Mouse (Mus musculus) frontal cortex, postnatal 10 days (tissue): Measurements from ENCODE around the gene Txn2.

Experiments used
- DNase-seq, 2 experiments: peaks; one replicate each; pipeline ENCODE4 v3.0.0; 2022; ENCODE audit warnings: low spot score in 2 of 2, mixed read lengths in 1 of 2

Txn2 gene

DNA sequence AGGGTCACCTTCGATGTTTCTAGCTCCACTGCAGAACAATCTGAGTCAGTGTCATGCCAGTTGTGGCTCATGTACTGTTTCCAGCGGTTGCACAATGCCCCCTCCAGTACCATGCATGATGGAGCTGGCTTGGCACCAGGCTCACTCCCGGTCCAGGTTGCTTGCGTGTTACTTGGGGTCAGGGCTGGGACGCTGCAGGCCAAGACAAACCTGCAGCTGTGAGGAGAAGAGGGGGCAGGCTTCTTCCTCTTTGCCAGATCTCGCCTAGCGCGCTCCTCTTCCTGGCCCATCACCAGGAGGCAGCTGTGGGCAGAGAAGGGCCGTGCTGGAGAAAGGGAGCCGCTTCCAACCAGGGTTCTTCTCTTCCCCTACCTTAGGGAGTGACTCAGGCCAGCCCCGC lies 5.5 kb upstream of the Txn2 start:
- DNase-seq, result no peak

DNA sequence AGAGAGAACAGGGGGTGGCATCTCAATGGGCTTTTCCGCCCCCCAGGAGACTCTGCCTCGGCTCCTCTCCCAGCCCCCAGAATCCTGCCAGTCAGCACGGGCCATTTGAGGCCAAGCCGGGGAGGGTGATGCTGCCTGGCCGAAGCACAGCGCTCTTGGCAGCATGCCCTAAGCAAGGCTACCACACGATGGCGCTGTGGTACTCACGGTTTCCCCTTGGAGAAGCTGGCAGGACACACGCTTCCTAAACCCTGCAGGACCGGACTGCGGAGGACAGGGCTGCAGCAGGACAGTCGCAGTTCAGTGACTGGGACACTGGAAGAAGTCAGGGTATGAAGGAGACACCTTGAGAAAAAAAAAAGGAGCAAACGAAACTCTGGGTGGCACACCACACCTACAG lies 5.0 kb upstream of the Txn2 start:
- peak; percentile 91 to 96 for DNase-seq

DNA sequence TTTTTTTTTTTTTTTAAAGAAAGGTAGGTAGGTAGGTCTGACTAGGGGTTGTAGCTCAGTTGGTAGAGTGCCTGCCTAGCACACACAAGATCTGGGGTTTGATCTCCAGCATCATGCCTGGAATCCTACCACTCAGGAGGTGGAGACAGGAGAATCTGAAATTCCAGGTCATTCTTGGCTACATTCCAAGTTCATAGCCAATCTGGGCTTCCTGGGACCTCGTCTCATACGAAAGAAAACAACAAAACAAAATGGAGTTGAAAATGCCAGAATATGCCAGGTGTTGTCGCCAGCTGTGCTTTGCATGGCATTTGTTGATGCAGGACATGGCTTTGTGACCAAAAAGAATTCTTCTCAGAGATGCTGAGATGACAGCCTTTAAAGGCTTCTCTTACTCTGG lies 4.4 kb upstream of the Txn2 start:
- no peak for DNase-seq

DNA sequence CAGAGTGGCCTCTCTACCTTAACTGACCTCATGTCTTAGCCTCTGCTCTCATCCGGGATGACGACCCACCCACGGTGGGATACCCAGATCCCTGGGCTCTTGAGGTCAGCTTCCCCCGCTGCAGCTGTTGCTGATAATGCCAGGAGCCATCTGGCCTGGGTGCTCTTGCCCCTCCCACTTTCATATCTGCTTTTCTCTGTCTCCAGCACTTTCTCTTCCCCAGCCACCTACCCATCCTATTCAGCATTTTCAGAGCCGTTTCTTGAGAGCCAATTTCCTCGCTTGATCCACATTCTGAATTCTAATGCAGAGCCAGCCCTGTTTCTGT lies 2.8 kb upstream of the Txn2 start:
- no peak for DNase-seq

DNA sequence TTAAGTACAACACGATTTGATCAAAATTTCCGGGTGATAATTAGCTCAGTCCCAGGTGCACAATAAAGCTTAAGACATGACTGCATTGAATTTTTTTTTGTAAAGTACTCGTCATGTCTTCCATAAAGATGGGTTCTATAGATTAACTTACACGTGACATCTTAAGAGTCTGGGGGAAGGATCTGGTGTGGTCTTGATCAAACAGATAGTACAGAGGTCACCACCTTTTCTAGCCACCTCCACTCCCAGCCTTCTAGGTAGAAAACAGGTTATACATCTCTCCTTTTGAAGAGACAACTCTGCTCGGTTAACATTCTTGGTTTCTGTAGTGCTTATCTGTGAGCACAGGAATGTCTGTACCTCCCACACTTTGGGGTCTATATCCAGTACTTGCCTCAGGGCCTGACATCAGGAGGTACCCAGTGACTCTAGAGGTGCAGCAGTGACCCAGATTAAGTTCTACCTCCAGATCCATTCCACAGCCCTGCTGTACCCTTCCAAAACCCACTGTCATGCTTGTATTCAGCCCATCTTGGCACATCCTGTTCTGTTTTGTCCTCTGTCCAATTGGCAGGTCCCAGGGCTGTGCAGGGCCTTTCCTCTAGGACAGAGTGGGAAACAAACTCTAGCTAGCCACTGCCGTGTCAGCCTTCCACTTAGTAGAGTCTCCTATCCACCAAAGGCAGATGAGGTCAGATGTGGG lies 2.3 kb upstream of the Txn2 start:
- no peak for DNase-seq

DNA sequence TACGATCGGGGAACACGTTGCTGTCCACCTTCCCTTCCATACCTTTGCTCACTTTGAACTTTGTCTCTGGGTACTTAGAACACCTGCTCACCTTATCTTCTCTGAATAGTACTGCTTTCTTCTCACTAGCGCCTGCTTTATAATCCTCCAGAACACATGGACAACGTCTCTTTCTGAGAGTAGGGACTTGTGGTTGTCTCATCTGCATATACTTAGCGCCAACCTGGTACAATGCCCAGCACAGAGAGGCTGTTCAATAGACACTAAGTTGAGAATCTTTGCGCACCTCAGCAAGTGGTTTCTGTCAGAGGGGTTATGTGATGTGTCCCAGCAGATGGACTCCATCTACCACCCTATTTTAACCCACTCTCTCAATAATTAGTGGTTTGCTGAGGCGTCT lies 998 bp upstream of the Txn2 start:
- DNase-seq, result no peak

DNA sequence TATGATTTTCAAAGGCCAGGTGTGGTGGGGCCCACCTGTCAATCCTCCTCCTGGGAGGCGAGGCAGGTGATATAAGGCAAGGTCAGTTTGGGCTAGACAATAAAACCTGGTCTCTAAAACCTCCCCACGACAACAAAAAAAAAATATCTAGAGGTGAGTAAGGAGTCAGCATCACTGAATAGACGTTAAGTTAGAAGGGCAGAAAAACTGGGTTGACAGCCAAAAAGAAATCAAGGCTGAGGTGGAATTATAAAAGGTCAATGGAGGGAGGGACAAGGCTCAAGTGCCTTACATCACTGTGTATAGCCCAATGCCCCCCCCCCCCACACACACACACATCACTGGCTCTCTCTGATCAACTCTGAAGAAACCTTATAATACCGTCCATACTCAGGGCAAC lies 715 bp downstream of the Txn2 start:
- no peak for DNase-seq

DNA sequence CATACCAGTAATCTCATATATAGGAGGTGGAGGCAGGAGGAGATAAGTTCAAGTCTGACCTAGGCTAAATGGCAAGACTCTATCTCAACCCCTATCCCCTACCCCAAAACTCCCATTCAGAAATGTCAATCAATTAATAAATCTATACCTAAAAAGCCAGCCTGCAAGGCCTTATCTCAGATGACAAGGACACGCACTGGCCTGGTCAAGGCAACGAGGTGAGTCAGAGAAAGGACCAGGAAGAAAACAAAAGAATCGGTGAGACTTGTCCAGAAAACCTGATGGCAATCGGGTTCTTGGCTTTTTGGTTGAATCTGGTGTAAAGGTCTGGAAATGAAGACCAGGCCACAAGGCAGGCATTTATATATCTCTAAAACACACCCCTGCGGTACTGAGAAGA lies 1.9 kb downstream of the Txn2 start:
- no peak for DNase-seq

DNA sequence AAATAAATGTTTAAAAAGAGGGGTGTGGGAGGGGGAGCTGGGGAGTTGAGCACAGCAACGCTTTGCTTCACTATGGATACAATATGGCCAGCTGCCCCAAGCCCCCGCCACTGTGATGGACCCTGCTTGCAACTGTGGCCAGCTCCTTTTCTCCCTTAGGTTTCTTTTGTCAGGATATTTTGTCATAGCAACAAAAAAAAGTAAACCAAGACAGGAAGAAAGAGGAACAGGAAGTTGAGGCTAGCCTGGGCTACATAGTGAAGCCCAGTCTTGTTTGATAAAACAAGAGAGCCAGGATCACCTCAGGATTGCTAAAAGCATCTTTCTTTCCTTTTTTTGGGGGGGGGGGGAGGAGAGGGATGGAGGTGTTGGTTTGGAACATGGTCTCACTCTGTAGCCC lies 3.6 kb downstream of the Txn2 start:
- DNase-seq, result no peak

DNA sequence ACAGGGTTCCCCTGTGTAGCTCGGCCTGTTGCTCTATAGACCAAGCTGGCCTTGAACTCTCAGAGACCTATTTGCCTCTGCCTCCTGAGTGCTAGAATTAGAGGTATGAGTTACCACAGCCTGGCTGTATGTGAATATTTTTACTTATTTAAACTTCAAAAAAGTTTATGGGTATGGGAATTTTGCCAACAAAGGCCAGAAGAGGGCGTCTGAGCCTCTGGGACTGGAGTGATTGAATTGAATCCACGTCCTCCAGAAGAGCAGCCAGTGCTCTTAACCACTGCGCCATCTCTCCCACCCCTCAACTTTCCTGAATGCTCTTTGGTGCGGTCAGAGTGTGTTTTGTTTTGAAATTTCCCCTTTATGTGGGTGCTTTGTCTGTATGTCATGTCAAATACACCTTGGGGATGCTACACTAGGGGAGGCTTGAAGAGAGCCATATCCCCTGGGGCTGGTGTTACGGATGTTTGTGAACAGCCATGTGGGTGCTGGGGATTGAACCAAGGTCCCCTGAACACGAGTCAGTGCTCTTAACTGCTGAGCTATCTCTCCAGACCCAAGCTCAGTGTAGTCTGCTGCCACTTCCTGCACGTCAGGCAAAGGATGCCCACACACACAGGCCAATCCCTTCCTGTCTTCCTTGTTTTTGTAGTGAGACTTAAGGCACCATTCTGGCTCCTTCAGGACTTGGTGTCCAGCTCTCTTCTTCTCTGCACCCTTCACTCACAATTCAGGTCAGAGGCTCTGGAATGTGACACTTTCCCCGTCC lies 5.4 kb downstream of the Txn2 start:
- DNase-seq, result no peak

DNA sequence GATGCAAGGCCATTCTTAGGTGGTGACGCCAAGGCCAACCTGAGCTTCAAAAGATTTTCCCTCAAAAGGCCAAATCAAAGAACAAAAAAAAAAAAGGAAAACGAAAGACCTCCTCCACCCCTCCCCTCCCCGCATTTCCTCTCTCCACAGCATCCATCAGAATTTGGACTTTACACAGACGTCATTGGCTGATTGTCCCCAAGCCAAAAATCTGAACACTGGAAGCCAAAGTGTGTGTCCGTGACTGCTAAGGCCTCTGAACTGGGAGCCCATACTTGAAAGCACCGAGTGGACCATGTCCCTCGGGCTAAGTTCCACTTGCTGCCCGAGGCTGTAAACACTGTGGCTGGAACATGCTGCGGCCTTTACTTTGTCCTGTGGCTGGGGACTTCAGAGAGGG lies 6.1 kb downstream of the Txn2 start:
- no peak for DNase-seq

DNA sequence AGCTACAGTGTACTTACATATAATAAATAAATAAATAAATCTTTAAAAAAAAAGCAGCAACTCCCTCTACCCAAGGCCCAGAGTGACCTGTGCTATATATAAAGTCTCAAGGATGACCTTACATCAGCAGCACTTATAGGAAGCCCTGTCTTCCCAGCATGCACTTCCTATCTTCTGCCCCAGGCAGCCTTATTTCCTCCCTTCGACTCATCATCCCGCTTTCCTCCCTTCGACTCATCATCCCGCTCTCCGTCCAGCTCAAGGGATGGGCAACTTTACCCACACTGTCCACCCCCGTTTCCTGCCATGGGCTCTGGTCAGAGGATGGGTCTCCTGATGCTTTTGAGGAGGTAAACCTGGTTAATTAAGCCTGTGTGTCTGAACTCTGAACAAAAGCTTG lies 7.2 kb downstream of the Txn2 start:
- no peak for DNase-seq

DNA sequence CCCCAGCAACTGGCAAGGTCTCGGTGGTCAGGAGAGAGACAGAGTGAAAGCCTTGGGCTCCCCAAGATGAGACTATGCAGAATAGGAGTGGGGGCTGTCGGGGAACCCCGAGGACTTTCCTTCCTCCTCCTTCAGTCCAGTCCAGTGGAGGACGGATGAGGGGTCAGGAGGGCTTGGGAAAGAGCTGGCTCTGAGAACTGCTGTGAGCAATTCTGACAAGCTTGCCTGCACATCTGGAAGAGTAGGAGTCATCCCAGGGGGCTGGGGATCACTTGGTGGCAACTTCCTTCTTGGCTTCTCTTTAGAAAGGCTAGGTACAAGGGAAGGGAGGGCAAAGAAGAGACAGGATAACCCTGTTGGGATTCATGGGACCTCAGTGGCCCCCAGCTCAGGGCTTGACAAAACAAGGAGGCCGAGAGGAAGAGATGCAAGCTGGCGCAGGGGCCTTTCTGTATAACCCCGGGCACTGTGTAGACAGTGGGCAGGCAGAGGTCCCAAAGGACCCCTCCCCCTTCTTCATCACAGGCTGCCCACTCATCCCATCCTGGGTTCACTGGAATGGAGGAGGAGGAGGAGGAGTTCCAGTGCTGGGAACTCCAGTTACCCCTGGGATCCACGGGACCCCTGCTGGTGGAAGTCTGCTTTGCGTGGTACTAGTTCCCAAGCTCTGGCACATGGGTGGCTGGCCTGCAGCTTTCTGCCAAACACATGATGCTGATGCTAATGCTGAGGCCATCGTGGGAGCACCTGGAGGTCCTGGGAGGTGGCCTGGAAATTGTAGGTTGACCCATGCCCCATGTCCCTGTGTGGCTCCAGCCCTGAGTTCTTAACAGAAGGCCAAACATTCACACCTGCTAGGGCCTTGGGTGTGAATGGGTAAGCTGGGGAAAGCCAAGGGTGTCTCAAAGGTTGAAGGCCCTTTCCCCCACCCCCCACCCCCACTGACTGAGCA lies 8.0 kb downstream of the Txn2 start:
- no peak for DNase-seq

DNA sequence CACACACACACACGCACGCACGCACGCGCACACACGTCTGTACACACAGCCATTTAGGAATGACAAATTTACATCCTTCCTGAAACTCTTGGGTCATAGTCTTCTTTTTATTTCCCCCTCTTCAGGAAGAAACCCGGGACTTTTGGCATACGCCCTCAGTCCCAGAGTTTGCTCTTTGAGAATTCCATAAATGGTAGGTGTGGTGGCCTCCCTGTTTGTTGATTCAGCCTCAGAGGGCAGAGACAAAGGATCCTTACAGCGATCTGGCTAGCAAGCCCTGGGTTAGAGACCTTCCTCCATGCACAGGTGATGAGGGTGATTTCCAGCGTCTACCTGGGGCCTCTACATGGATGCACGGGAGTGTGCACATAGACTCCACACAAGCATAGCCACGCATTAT lies 9.4 kb downstream of the Txn2 start:
- DNase-seq, result no peak

DNA sequence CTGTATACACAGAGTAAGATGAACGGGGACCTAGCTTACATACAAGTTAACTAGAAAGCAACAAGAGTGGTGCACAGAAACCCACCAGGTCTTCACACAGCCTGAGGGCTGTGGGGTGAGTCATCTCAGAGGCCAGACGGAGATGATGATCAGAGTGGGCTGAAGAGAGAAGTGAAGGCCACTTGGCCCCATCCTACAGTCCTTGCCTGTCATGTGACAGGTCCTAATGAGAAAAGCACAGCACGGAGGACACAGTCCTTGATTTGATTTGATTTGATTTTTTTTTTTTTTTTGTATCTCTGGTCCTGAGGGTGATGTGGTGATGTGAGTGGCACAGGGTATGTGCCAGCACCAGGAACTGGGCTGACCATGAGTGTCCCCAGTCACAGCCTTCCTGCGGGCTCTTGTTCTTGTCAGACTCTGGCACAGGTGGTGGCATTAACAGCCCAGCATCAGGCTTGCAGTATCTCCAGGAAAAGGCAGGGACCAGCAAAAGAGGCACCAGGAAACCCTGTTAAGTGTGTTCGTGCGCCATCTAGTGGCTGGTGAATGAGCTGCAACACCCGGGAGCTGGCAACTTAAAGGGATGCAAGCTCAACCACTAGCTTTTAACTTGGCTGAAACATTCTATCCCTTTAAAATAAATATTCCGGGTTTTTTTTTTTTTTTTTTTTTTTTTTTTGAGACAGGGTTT lies 11.8 kb downstream of the Txn2 start:
- peak; percentile 84 to 86 for DNase-seq

DNA sequence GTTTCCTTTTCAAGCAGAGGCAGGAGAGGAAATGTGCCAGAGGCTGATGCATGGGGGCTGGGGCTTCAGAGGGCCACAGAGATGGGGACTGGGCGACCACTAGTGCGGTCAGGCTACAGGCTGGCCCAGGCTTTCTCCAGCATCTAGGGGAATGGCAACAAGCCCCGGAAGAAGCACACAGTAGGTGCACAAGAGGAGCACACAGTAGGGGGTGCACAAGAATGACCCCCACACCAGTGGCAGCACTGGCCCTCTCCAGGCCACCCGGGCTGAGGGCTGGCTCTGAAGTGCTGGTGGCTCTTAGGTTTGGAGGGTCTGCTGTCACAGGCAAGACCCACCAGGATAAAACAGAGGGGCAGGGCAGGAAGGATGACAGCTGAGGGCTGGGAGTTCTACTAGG lies 13.5 kb downstream of the Txn2 start:
- DNase-seq, result no peak

DNA sequence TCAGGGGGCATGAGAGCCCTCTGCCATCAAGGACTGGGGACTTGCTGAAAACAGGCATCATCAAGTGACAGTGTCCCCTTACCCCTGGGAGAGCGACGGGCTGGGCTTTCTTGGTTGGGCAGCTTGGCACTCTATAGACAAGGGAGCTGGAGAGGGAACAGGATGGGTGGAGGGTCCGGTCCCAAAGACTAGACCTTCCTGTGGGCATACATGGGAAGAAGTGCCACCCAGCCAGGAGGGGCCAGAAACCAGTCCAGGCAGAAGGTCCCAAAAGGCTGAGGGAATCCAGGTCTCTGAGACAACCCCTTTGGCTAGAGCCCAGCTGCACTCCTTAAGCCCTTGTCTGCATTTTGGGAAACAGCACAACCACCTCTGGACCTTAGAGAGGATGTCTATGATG lies 14.3 kb downstream of the Txn2 start:
- no peak for DNase-seq

DNA sequence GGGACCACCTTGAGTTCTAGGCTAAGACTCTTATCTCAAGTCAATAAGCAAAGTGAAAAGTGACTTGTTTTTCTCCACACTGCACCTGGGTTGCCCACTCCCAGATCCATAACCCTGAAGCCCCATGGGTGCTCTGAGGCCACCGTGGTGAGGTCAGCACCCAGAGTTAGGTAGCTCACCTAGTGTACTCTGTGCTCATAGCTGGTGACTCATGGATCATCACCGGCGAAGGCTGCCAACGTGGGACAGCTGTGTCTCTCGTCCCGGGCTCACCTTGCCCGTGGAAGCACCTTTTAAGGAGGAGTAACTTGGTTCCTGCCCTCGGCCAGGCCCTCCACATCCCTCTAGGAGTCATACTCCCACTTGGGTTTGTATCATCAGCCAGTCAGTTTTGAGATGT lies 15.8 kb downstream of the Txn2 start:
- DNase-seq, result no peak

DNA sequence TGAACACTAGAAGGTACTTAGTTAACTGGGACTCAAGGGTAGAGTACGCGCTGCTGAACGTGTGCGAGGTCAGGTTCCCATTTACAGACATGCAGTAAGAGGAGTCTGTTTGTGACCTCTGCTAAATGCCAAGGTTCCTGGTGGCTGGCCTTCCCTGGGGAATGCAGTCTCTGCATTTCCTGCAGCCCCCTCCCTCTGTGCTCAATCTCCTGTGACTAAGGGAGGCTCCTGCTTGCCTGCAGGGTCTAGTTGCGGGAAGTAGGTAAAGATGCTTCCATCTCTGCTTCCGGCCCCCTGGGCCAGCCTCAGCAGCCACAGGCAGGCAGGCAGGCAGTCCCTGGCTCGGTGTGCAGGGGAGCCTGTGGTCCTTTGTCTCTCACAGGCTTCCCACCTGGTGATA lies 16.2 kb downstream of the Txn2 start:
- no peak for DNase-seq

DNA sequence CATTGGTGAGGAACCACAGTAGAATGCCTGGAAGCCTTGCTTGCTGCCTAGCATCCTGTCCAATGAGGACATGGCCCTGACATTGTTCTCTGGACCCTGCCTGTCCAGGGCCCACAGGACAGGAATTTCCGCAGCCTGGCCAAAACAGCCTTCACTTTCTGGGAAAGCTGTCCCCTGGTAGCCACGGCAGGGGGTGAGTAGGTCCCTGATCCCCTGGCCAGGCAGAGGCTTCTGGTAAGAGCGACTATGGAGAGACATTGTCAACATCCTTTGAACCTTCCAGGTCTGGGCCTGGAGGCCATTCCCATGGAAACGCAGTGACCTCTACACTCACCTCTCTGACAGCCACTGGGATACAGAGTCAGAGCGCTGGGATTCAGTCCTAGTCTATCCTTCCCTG lies 16.8 kb downstream of the Txn2 start:
- no peak for DNase-seq

DNA sequence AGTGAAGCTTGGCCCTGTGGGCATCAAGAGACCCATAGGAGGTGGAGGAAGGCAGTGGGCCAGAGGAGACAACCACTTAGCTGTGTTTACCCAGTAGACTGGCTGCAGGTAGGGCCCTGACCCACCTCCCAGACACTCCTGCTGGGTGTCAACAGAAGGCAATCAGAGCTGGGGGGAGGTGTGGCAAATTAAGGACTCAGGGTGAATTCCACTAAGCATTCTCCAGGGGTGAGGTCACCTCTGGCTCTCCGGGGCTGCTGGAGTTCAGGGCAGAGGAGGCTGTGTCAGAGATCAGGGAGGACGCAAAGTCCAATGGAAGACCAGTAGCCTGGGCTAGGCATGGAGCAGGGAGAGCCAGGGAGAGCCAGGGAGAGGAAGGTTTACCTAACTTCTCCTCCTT lies 17.7 kb downstream of the Txn2 start:
- no peak for DNase-seq
